Mouse (Mus musculus) cerebellum, adult 11 months (tissue): ENCODE data around the gene Gm20388.

Experiments used
- DNase-seq: peaks from one replicate; pipeline ENCODE4 v3.0.0; 2022

Gene Gm20388

GRCm38 (mm10) chr8:121973906-121974305 lies 2063.3 kb downstream of the Gm20388 start:
- no peak for DNase-seq

- DNase-seq = peak; percentile 46
These were observed 2067.4 kb downstream of the Gm20388 start for GRCm38 (mm10) chr8:121977819-121978590.

GRCm38 (mm10) chr8:121978670-121979069 lies 2068.0 kb downstream of the Gm20388 start:
- DNase-seq = no peak

GRCm38 (mm10) chr8:121980792-121981519 lies 2070.3 kb downstream of the Gm20388 start:
- DNase-seq = no peak

- DNase-seq = no peak
These were observed 2070.9 kb downstream of the Gm20388 start for GRCm38 (mm10) chr8:121981520-121981895.

GRCm38 (mm10) chr8:121985673-121986072 lies 2075.0 kb downstream of the Gm20388 start:
- no peak for DNase-seq

- DNase-seq = no peak
These were observed 2077.3 kb downstream of the Gm20388 start for GRCm38 (mm10) chr8:121987892-121988291.

GRCm38 (mm10) chr8:121990506-121991255 lies 2080.0 kb downstream of the Gm20388 start:
- no peak for DNase-seq

- DNase-seq = no peak
These were observed 2081.0 kb downstream of the Gm20388 start for GRCm38 (mm10) chr8:121991611-121992010.

- no peak for DNase-seq
These were observed 2082.3 kb downstream of the Gm20388 start for GRCm38 (mm10) chr8:121992911-121993310.

GRCm38 (mm10) chr8:121995112-121995511 lies 2084.5 kb downstream of the Gm20388 start:
- DNase-seq = no peak

GRCm38 (mm10) chr8:121995895-121996294 lies 2085.3 kb downstream of the Gm20388 start:
- no peak for DNase-seq

GRCm38 (mm10) chr8:121998631-121999030 lies 2088.0 kb downstream of the Gm20388 start:
- DNase-seq = no peak

- DNase-seq = no peak
These were observed 2088.6 kb downstream of the Gm20388 start for GRCm38 (mm10) chr8:121999211-121999610.

- DNase-seq = no peak
These were observed 2090.9 kb downstream of the Gm20388 start for GRCm38 (mm10) chr8:122001339-122002115.

GRCm38 (mm10) chr8:122003646-122004045 lies 2093.0 kb downstream of the Gm20388 start:
- DNase-seq = peak; percentile 50

- DNase-seq = no peak
These were observed 2093.5 kb downstream of the Gm20388 start for GRCm38 (mm10) chr8:122004131-122004530.

- DNase-seq = peak; percentile 37
These were observed 2095.0 kb downstream of the Gm20388 start for GRCm38 (mm10) chr8:122005422-122006204.

- no peak for DNase-seq
These were observed 2096.2 kb downstream of the Gm20388 start for GRCm38 (mm10) chr8:122006688-122007484.

GRCm38 (mm10) chr8:122008395-122008794 lies 2097.8 kb downstream of the Gm20388 start:
- DNase-seq = no peak

GRCm38 (mm10) chr8:122010638-122011037 lies 2100.0 kb downstream of the Gm20388 start:
- no peak for DNase-seq
